1 mouse cellular context compared by ENCODE assay signal in genomic region chr11:54126654-54127374, GRCm38 (mm10).
TF ChIP-seq lines count a peak whose summit lies in the region.

No protein-coding gene starts in this region.

TF ChIP-seq in MEL, 35 proteins besides CTCF, POLR2A, EP300 and RAD21 (continued from another document):
- TF ChIP-seq USF1 (IDR thresholded peaks at IDR 0.05; ENCODE audit: low read depth, low read length) (no peak), GATA1 (IDR thresholded peaks at IDR 0.05; ENCODE audit: low read depth, low read length) (peak; percentile 41; the same call in 1 of the 2 replicates), ZNF384 (IDR thresholded peaks at IDR 0.05; ENCODE audit: low read depth, low read length) (no peak), CHD2 (IDR thresholded peaks at IDR 0.05; ENCODE audit: low read length) (no peak), SMC3 (IDR thresholded peaks at IDR 0.05; ENCODE audit: low read depth, low read length) (no peak)
TF ChIP-seq in MEL: peak in this region for 8.
